8 mouse cellular contexts compared by ENCODE assay signal in the genomic region with DNA sequence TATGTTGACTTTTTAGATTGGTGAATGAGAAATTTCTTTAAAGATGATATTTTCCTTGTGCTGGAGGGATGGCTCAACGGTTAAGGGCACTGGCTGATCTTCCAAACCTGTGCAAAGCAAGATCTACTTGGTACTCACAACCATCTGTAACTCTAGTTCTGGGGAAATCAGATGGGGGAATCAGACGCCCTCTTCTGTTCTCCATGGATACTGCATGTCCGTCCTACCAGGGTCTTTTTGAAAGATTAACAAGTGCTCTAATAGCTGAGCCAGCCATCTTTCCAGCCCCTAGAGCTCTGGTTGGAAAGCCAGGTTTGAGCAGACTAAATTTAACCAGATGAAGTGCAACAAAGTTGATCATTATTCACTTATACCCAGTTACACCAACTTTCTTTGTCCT. TPM values are rescaled to one million over a fixed set of nuclear protein-coding genes. Genes with fewer than 3 reads are reported as not detected.
DNase-seq lines count a peak whose midpoint lies in the region; ATAC-seq and TF ChIP-seq lines count a peak whose summit lies in the region.

No protein-coding gene starts in this region.

- ATAC-seq in kidney, embryonic 15.5 days (replicated peaks; ENCODE audit: low FRiP score) = no peak
- no peak for ATAC-seq in lung, postnatal 0 days

- no peak overlapping the region for H3K4me2 ChIP-seq in kidney, embryonic 15.5 days
- H3K4me2 ChIP-seq in lung, postnatal 0 days (replicated peaks; ENCODE audit: low read depth, low read length) = no peak overlapping the region

- H3K9me3 ChIP-seq in kidney, embryonic 15.5 days (replicated peaks) = no peaks in the 10 kb centered on the region
- H3K9me3 ChIP-seq in lung, postnatal 0 days (ENCODE audit: low read length) = no peaks in the 10 kb centered on the region

- H3K4me1 ChIP-seq in kidney, embryonic 15.5 days = peaks cover 11% of the 10 kb centered on the region
- H3K4me1 ChIP-seq in lung, postnatal 0 days (ENCODE audit: insufficient read depth, low read depth, low read length) = no peaks in the 10 kb centered on the region; the same call in 1 of the 2 replicates

- H3K4me3 ChIP-seq in kidney, embryonic 15.5 days (replicated peaks) = no peak overlapping the region
- H3K4me3 ChIP-seq in lung, postnatal 0 days (ENCODE audit: low read depth, low read length) = no peak overlapping the region

- no peak for TF ChIP-seq EP300 in lung, postnatal 0 days (IDR thresholded peaks at IDR 0.05)

- H3K9ac ChIP-seq in kidney, embryonic 15.5 days = no peak overlapping the region
- H3K9ac ChIP-seq in lung, postnatal 0 days (replicated peaks; ENCODE audit: low read depth) = no peak overlapping the region

- H3K36me3 ChIP-seq in kidney, embryonic 15.5 days = 0 out of 2 replicates have a peak, but pooled peaks cover 3% of the 10 kb centered on the region
- no peaks in the 10 kb centered on the region for H3K36me3 ChIP-seq in lung, postnatal 0 days (ENCODE audit: insufficient read depth, low read length)

- peak; percentile 30 for DNase-seq in kidney, adult 11 months
- DNase-seq in ES-CJ7 (ENCODE audit: low read depth, low spot score) = peak; percentile 84
- DNase-seq in adrenal gland, postnatal 25 days = peak; percentile 13
- peak; percentile 64 for DNase-seq in heart, postnatal 4 days
- peak; percentile 60 for DNase-seq in lung, postnatal 0 days (ENCODE audit: low spot score)
- DNase-seq in thymus, postnatal 25 days = peak; percentile 73
- no peak for DNase-seq in ovary, adult 18-20 months (ENCODE audit: low spot score)

- 29% methylated on average over 3 of the region's 3 CpGs for WGBS in kidney, embryonic 15.5 days
- 25% methylated on average over 3 of the region's 3 CpGs for WGBS in lung, postnatal 0 days

- peak; percentile 72 for TF ChIP-seq CTCF in lung, postnatal 0 days (IDR thresholded peaks at IDR 0.05)

- no peak overlapping the region for H3K27ac ChIP-seq in kidney, embryonic 15.5 days
- H3K27ac ChIP-seq in lung, postnatal 0 days (ENCODE audit: low read length) = no peak overlapping the region

- no peaks in the 10 kb centered on the region for H3K27me3 ChIP-seq in kidney, embryonic 15.5 days
- no peaks in the 10 kb centered on the region for H3K27me3 ChIP-seq in lung, postnatal 0 days (replicated peaks; ENCODE audit: insufficient read depth, low read length)

RNA-seq across cellular contexts. Expression of a gene that starts 1.8 kb away (rescaled TPM):
- polyA plus RNA-seq in kidney, embryonic 15.5 days (2015; fragmentation: Nextera tagmentation; extraction: Ambion mirVana) = 7.6 and 8.0 TPM in 2 replicates
- 40.6 and 42.7 TPM in 2 replicates for total RNA-seq in adrenal gland, postnatal 25 days (2021)
- 10 to 100 TPM; 26.8 to 29.2 TPM for total RNA-seq in heart, postnatal 4 days (2021)
- polyA plus RNA-seq in lung, postnatal 0 days (2015; fragmentation: Nextera tagmentation; extraction: Ambion mirVana) = 13.8 and 16.2 TPM in 2 replicates

RNA-seq across cellular contexts. Expression of a gene that starts 48.5 kb away (rescaled TPM):
- not detected in 2 replicates for polyA plus RNA-seq in kidney, embryonic 15.5 days (2015; fragmentation: Nextera tagmentation; extraction: Ambion mirVana)
- 0.15 TPM in 1 of 2 replicates, not detected in the other for total RNA-seq in adrenal gland, postnatal 25 days (2021)
- not detected for total RNA-seq in heart, postnatal 4 days (2021)
- polyA plus RNA-seq in lung, postnatal 0 days (2015; fragmentation: Nextera tagmentation; extraction: Ambion mirVana) = not detected in 2 replicates
